Mouse (Mus musculus): ENCODE data around the gene Epn2. TPM values are rescaled to one million over a fixed set of nuclear protein-coding genes. Genes with fewer than 3 reads are reported as not detected.

Epn2 gene
- total RNA-seq, 2 experiments from 2014 or later: 36.5 to 37.4 TPM

GRCm38 (mm10) chr11:61546452-61546851, 33.0 kb downstream of the Epn2 start:
- no peak for DNase-seq
- intact Hi-C loops (cut with DNase I): no loop called here

GRCm38 (mm10) chr11:61545586-61545985, 33.9 kb downstream of the Epn2 start:
- no peak for DNase-seq
- intact Hi-C loops (cut with DNase I): no loop called here

GRCm38 (mm10) chr11:61541106-61541505, 38.4 kb downstream of the Epn2 start:
- DNase-seq: no peak
- intact Hi-C loops (cut with DNase I): no loop called here

GRCm38 (mm10) chr11:61540642-61541041, 38.8 kb downstream of the Epn2 start:
- intact Hi-C loops (cut with DNase I): no loop called here
- DNase-seq: no peak

GRCm38 (mm10) chr11:61537362-61537761, 42.1 kb downstream of the Epn2 start:
- DNase-seq: no peak
- intact Hi-C loops (cut with DNase I): no loop called here

- intact Hi-C loops (cut with DNase I): no loop called here
- DNase-seq: no peak
These were observed 42.5 kb downstream of the Epn2 start for GRCm38 (mm10) chr11:61536952-61537351.

- intact Hi-C loops (cut with DNase I): no loop called here
- no peak for DNase-seq
These were observed 44.0 kb downstream of the Epn2 start for GRCm38 (mm10) chr11:61535530-61535929.

- intact Hi-C loops (cut with DNase I): loop anchor here (5.0 kb wide), 2 partner anchors 44 to 84 kb away; partner anchors contain the start of gene Epn2
- peak; percentile 56 to 61 for DNase-seq
These were observed 45.9 kb downstream of the Epn2 start for GRCm38 (mm10) chr11:61533571-61533970.

GRCm38 (mm10) chr11:61532820-61533219, 46.7 kb downstream of the Epn2 start:
- DNase-seq: peak; percentile 35 to 36

GRCm38 (mm10) chr11:61529268-61529713, 50.2 kb downstream of the Epn2 start:
- DNase-seq: no peak
- intact Hi-C loops (cut with DNase I): no loop called here

More at GRCm38 (mm10) chr11:61532820-61533219, 46.7 kb downstream of the Epn2 start:
- intact Hi-C loops (cut with DNase I): loop anchor here (5.0 kb wide), 2 partner anchors 44 to 84 kb away; partner anchors contain the start of gene Epn2

- intact Hi-C loops (cut with DNase I): no loop called here
- DNase-seq: peak in 1 of 2 experiments; percentile 49
These were observed 52.6 kb downstream of the Epn2 start for GRCm38 (mm10) chr11:61526872-61527271.

GRCm38 (mm10) chr11:61519484-61520107, 59.9 kb downstream of the Epn2 start:
- intact Hi-C loops (cut with DNase I): loop anchor here (10.0 kb wide), 1 partner anchor 55 kb away; the partner anchor contains the start of gene Epn2

GRCm38 (mm10) chr11:61518871-61519270, 60.6 kb downstream of the Epn2 start:
- intact Hi-C loops (cut with DNase I): loop anchor here (10.0 kb wide), 1 partner anchor 56 kb away; the partner anchor contains the start of gene Epn2
- DNase-seq: no peak

More at GRCm38 (mm10) chr11:61519484-61520107, 59.9 kb downstream of the Epn2 start:
- DNase-seq: peak; percentile 34 to 64

- no peak for DNase-seq
- intact Hi-C loops (cut with DNase I): loop anchor here (10.0 kb wide), 1 partner anchor 57 kb away; the partner anchor contains the start of gene Epn2
These were observed 61.5 kb downstream of the Epn2 start for GRCm38 (mm10) chr11:61517971-61518370.

- DNase-seq: peak; percentile 41 to 64
- intact Hi-C loops (cut with DNase I): loop anchor here (10.0 kb wide), 1 partner anchor 60 kb away; the partner anchor contains the start of gene Epn2
These were observed 64.5 kb downstream of the Epn2 start for GRCm38 (mm10) chr11:61514953-61515352.

GRCm38 (mm10) chr11:61504713-61505257, 74.7 kb downstream of the Epn2 start, which contains the start of gene B9d1:
B9d1 (plus strand) TSS chr11:61505144.
- peak; percentile 97 to 98 for DNase-seq
- intact Hi-C loops (cut with DNase I): loop anchor here (2.0 to 10.0 kb wide), 6 partner anchors 94 to 1600 kb away; no protein-coding TSS in a partner anchor

- DNase-seq: no peak
- intact Hi-C loops (cut with DNase I): loop anchor here (2.0 to 10.0 kb wide), 5 partner anchors 93 to 1599 kb away; no protein-coding TSS in a partner anchor
These were observed 75.6 kb downstream of the Epn2 start for GRCm38 (mm10) chr11:61503933-61504332.

GRCm38 (mm10) chr11:61498736-61499504, 80.6 kb downstream of the Epn2 start:
- no peak for DNase-seq
- intact Hi-C loops (cut with DNase I): loop anchor here (2.0 kb wide), 1 partner anchor 150 kb away; no protein-coding TSS in a partner anchor

GRCm38 (mm10) chr11:61497490-61497889, 82.0 kb downstream of the Epn2 start:
- intact Hi-C loops (cut with DNase I): no loop called here
- DNase-seq: no peak

- intact Hi-C loops (cut with DNase I): no loop called here
- no peak for DNase-seq
These were observed 84.0 kb downstream of the Epn2 start for GRCm38 (mm10) chr11:61495528-61495927.
